Mouse (Mus musculus): ENCODE data around the gene C2cd5.

DNA sequence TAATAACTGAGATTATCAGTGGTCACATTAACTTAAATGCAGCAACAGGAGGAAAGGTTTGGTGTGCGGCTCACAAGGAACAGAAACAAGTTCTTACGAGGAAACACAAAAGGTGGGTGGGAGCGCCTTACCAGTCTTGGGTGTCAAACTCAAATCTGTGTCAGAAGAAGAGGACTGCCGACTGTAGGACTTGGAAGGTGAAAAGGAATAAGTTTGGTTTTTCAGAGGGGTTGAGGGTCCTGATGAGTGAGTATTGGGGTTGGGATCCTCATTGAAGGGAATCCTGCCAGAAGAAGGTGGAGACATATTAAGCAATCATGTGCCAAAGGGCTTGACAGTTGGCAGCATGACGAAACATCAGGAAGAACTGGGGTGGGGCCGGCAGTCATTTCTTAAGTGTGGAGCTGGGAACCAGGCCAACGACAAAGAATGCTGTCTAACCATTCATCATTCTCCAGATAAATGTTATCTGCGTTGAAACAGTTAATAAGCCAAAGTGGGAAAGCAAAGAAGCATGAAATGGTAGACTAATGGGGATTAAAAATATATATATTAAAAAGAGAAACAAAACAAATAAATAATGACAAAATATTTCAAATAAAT lies 27.4 kb downstream of the C2cd5 start:
- no peak for TF ChIP-seq CHD2 (IDR thresholded peaks at IDR 0.05; ENCODE audit: low read depth, low read length)
- TF ChIP-seq HCFC1 (IDR thresholded peaks at IDR 0.05; ENCODE audit: borderline replicate concordance, insufficient read depth, low read length) = no peak
- TF ChIP-seq MAFK (IDR thresholded peaks at IDR 0.05; ENCODE audit: insufficient read depth, low read depth, low read length) = no peak
- TF ChIP-seq ZNF384 (IDR thresholded peaks at IDR 0.05; ENCODE audit: low read depth, low read length) = no peak

Data from ES-E14 (cell line).